Mouse (Mus musculus): ENCODE results near the gene Acvr2a.

DNA sequence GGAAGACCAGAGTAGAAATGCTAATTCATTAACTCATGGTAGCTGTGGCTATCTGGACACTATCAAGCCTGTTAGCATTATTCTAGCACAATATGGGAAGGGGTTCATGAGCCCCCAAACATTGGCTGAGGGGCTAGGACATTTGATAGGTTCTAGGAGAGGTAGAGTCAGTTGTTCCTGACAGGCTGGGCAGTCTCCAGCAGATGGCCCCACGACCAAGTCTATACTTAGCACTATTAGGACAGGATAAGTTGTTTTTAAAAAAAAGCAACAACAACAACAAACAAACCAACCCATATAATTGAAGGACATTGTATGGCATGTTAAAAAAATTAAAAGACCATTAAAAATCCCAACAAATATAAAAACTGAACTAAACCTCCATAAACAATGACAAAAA is 100.3 kb downstream of the Acvr2a start:
- no peak for TF ChIP-seq GATA1 (IDR thresholded peaks at IDR 0.05; ENCODE audit: borderline replicate concordance, low read length)
- TF ChIP-seq FLI1 (IDR thresholded peaks at IDR 0.05; ENCODE audit: low read length): no peak

Measured in megakaryocyte, embryonic 14.5 days (primary cell).